Mouse (Mus musculus) gastrocnemius, adult 2 months (tissue): ENCODE results near the gene Clic1. TPM values are rescaled to one million over a fixed set of nuclear protein-coding genes. Genes with fewer than 3 reads are reported as not detected.

ENCODE experiments used
- DNase-seq: peaks from one replicate; pipeline ENCODE4 v3.0.0; 2022
- H3K27ac ChIP-seq: fragments of 200-600 bp; 2 replicates; pipeline ENCODE4 v1.8.1; 2022; ENCODE audit warnings: mild to moderate bottlenecking
- H3K4me3 ChIP-seq: fragments of 200-600 bp; 2 replicates; pipeline ENCODE4 v1.8.1; 2022; ENCODE audit warnings: mild to moderate bottlenecking, moderate library complexity
- CTCF ChIP-seq: fragments of 200-600 bp; IDR thresholded peaks from 2 replicates; pipeline ENCODE4 v1.8.1; 2022; ENCODE audit warnings: antibody characterized with exemption, mild to moderate bottlenecking, moderate library complexity
- intact Hi-C: fragments of 180-260 bp; cut with DNase I; formaldehyde crosslinking; loops from one replicate; pipeline ENCODE4 v1.15.1; 2025
- total RNA-seq, 2 experiments: library from RNA; stranded (reverse); gene quantifications; 2 replicates each; pipeline ENCODE4 v1.2.3; 2021

The Clic1 gene
- total RNA-seq, 2 experiments from 2014 or later: 7.2 to 11.3 TPM

GRCm38 (mm10) chr17:35034896-35035295, 14.9 kb upstream of the Clic1 start:
- TF ChIP-seq CTCF: no peak
- Histone ChIP-seq H3K4me3 (no peak overlapping the region), H3K27ac (no peak overlapping the region)
- intact Hi-C loops: no loop called here
- DNase-seq: no peak

- Histone ChIP-seq H3K27ac (no peak overlapping the region), H3K4me3 (no peak overlapping the region)
- intact Hi-C loops: no loop called here
- no peak for DNase-seq
- no peak for TF ChIP-seq CTCF
Measured at GRCm38 (mm10) chr17:35039121-35039873, 10.5 kb upstream of the Clic1 start.

GRCm38 (mm10) chr17:35043794-35044193, 6.0 kb upstream of the Clic1 start:
- intact Hi-C loops: no loop called here
- DNase-seq: no peak
- Histone ChIP-seq H3K4me3 (no peak overlapping the region), H3K27ac (no peak overlapping the region)
- TF ChIP-seq CTCF: no peak

GRCm38 (mm10) chr17:35044904-35045806, 4.6 kb upstream of the Clic1 start:
- no peak for DNase-seq
- intact Hi-C loops: no loop called here
- Histone ChIP-seq H3K27ac (no peak overlapping the region), H3K4me3 (no peak overlapping the region)
- no peak for TF ChIP-seq CTCF

GRCm38 (mm10) chr17:35045807-35046680, 3.7 kb upstream of the Clic1 start:
- Histone ChIP-seq H3K27ac (peak overlapping the region; percentile 66), H3K4me3 (peak overlapping the region; percentile 77)
- no peak for DNase-seq
- intact Hi-C loops: no loop called here
- no peak for TF ChIP-seq CTCF

GRCm38 (mm10) chr17:35046681-35047455, 2.9 kb upstream of the Clic1 start, which contains the start of gene Msh5:
Msh5 (minus strand) TSS chr17:35046745.
- DNase-seq: peak; percentile 97
- H3K4me3 ChIP-seq: peak within 1 kb of the TSS; percentile 77
- TF ChIP-seq CTCF: no peak
- H3K27ac ChIP-seq: peak within 1 kb of the TSS; percentile 91
- intact Hi-C loops: no loop called here

GRCm38 (mm10) chr17:35047688-35048087, 2.1 kb upstream of the Clic1 start:
- Histone ChIP-seq H3K4me3 (peak overlapping the region; percentile 47), H3K27ac (peak overlapping the region; percentile 91)
- intact Hi-C loops: no loop called here
- no peak for TF ChIP-seq CTCF
- no peak for DNase-seq

- TF ChIP-seq CTCF: no peak
- no peak for DNase-seq
- intact Hi-C loops: no loop called here
- Histone ChIP-seq H3K27ac (peak overlapping the region; percentile 91), H3K4me3 (peak overlapping the region; percentile 47)
Measured at GRCm38 (mm10) chr17:35048149-35048931, 1.4 kb upstream of the Clic1 start.

GRCm38 (mm10) chr17:35048932-35049440, 780 bp upstream of the Clic1 start:
- no peak for DNase-seq
- Histone ChIP-seq H3K27ac (peak overlapping the region; percentile 91), H3K4me3 (no peak overlapping the region)
- TF ChIP-seq CTCF: no peak
- intact Hi-C loops: no loop called here

- H3K4me3 ChIP-seq: peak overlapping the region; percentile 82
- H3K27ac ChIP-seq: peak overlapping the region; percentile 91
- TF ChIP-seq CTCF: no peak
- intact Hi-C loops: no loop called here
- peak; percentile 82 for DNase-seq
Measured at GRCm38 (mm10) chr17:35050126-35050750, 472 bp downstream of the Clic1 start.
